In genomic region chr1:40275285-40276013, GRCm38 (mm10) we compare ENCODE assay signal across 15 mouse cellular contexts. TPM values are rescaled to one million over a fixed set of nuclear protein-coding genes. Genes with fewer than 3 reads are reported as not detected.
DNase-seq lines count a peak whose midpoint lies in the region; ATAC-seq and TF ChIP-seq lines count a peak whose summit lies in the region.
"Had no signal": no experiment of that assay in that cellular context is flagged by ENCODE, and none has a peak within 500 bp of the region (broad histone marks: within the 10 kb centered on the region; RNA-seq: fewer than 3 reads in every experiment).

No protein-coding gene starts in this region.

- H3K36me3 ChIP-seq in heart, postnatal 0 days (replicated peaks; ENCODE audit: control insufficient read depth, insufficient read depth, low read length): no peaks in the 10 kb centered on the region
- H3K36me3 ChIP-seq in lung, embryonic 15.5 days: no peaks in the 10 kb centered on the region; the same call in 1 of the 2 replicates
- H3K36me3 ChIP-seq in stomach, postnatal 0 days (ENCODE audit: control insufficient read depth, insufficient read depth, low read length): no peaks in the 10 kb centered on the region
- H3K36me3 ChIP-seq: hindbrain, embryonic 15.5 days; midbrain, embryonic 13.5 days had no signal

- TF ChIP-seq CTCF in heart, postnatal 0 days (IDR thresholded peaks at IDR 0.05; ENCODE audit: low read depth): no peak
- TF ChIP-seq CTCF in embryonic fibroblast, embryonic 13.5 days (IDR thresholded peaks at IDR 0.05; ENCODE audit: borderline replicate concordance, insufficient read depth, low read length): no peak
- no peak for TF ChIP-seq CTCF in stomach, postnatal 0 days (IDR thresholded peaks at IDR 0.05; ENCODE audit: low read depth)

- peak; percentile 17; the same call in 1 of the 2 replicates for ATAC-seq in heart, postnatal 0 days (ENCODE audit: insufficient read depth, low read depth)
- ATAC-seq in lung, embryonic 15.5 days (ENCODE audit: borderline replicate concordance, extremely low read depth, low FRiP score, low TSS enrichment): 0 out of 2 replicates have a peak, but pooled peaks have one; percentile 25
- ATAC-seq in stomach, postnatal 0 days (ENCODE audit: low FRiP score, low TSS enrichment): peak; percentile 18; the same call in 1 of the 2 replicates
- ATAC-seq: midbrain, embryonic 13.5 days had no signal

- peak; percentile 27 for DNase-seq in heart, postnatal 0 days (ENCODE audit: low spot score)
- DNase-seq in heart, postnatal 25 days (ENCODE audit: low spot score): no peak
- no peak for DNase-seq in lung, postnatal 10 days
- no peak for DNase-seq in stomach, postnatal 0 days (ENCODE audit: low spot score)
- DNase-seq in gastrocnemius, postnatal 25 days: no peak
- DNase-seq: adrenal gland, postnatal 10 days; cerebellum, adult 9-11 months; embryo, embryonic 11 days; kidney, postnatal 25 days; right cerebral cortex, postnatal 25 days; thymus, postnatal 14 days had no signal

- H3K9ac ChIP-seq in heart, postnatal 0 days (replicated peaks; ENCODE audit: low read depth, low read length): no peak overlapping the region
- H3K9ac ChIP-seq in lung, embryonic 15.5 days: no peak overlapping the region
- no peak overlapping the region for H3K9ac ChIP-seq in stomach, postnatal 0 days (ENCODE audit: low read length)
- H3K9ac ChIP-seq: hindbrain, embryonic 15.5 days; midbrain, embryonic 13.5 days had no signal

- peak overlapping the region; percentile 26 for H3K27ac ChIP-seq in heart, postnatal 0 days (ENCODE audit: low read depth)
- peak overlapping the region; percentile 48; the same call in 1 of the 2 replicates for H3K27ac ChIP-seq in lung, embryonic 15.5 days
- peak overlapping the region; percentile 78 for H3K27ac ChIP-seq in embryonic fibroblast, embryonic 13.5 days (ENCODE audit: insufficient read depth, low read length)
- H3K27ac ChIP-seq in stomach, postnatal 0 days (replicated peaks): 0 out of 2 replicates have a peak overlapping the region, but pooled peaks have one; percentile 18
- H3K27ac ChIP-seq: hindbrain, embryonic 15.5 days; midbrain, embryonic 13.5 days had no signal

- no peak overlapping the region for H3K4me3 ChIP-seq in heart, postnatal 0 days (ENCODE audit: low read depth, low read length)
- H3K4me3 ChIP-seq in lung, embryonic 15.5 days: no peak overlapping the region
- no peak overlapping the region for H3K4me3 ChIP-seq in embryonic fibroblast, embryonic 13.5 days (ENCODE audit: insufficient read depth, low read length)
- no peak overlapping the region for H3K4me3 ChIP-seq in stomach, postnatal 0 days (ENCODE audit: low read depth, low read length)
- H3K4me3 ChIP-seq: hindbrain, embryonic 15.5 days; midbrain, embryonic 13.5 days had no signal

- no peak for TF ChIP-seq POLR2A in embryonic fibroblast, embryonic 13.5 days (IDR thresholded peaks at IDR 0.05; ENCODE audit: low read depth, low read length)

- no peaks in the 10 kb centered on the region for H3K9me3 ChIP-seq in heart, postnatal 0 days (replicated peaks; ENCODE audit: control insufficient read depth, low read length)
- H3K9me3 ChIP-seq in lung, embryonic 15.5 days: no peaks in the 10 kb centered on the region
- H3K9me3 ChIP-seq in stomach, postnatal 0 days (ENCODE audit: control insufficient read depth, low read length): no peaks in the 10 kb centered on the region
- H3K9me3 ChIP-seq: hindbrain, embryonic 15.5 days; midbrain, embryonic 13.5 days had no signal

- intact Hi-C loops in heart, postnatal 25 days (cut with DNase I): loop anchor here (2.0 to 5.0 kb wide), 2 partner anchors 15 to 42 kb away; no protein-coding TSS in a partner anchor

- H3K4me1 ChIP-seq in heart, postnatal 0 days (ENCODE audit: control insufficient read depth, insufficient read depth): peaks cover 12% of the 10 kb centered on the region; the same call in 1 of the 2 replicates
- peaks cover 21% of the 10 kb centered on the region for H3K4me1 ChIP-seq in lung, embryonic 15.5 days
- peaks cover 20% of the 10 kb centered on the region for H3K4me1 ChIP-seq in embryonic fibroblast, embryonic 13.5 days (ENCODE audit: control insufficient read depth, insufficient read depth, low read length)
- H3K4me1 ChIP-seq in stomach, postnatal 0 days (replicated peaks; ENCODE audit: control insufficient read depth, insufficient read depth): peaks cover 3% of the 10 kb centered on the region; the same call in 1 of the 2 replicates
- H3K4me1 ChIP-seq: hindbrain, embryonic 15.5 days; midbrain, embryonic 13.5 days had no signal

- WGBS in heart, postnatal 0 days: 53% methylated on average over 10 of the region's 10 CpGs
- WGBS in lung, embryonic 15.5 days: 45% methylated on average over 10 of the region's 10 CpGs
- WGBS in stomach, postnatal 0 days: 45% methylated on average over 10 of the region's 10 CpGs

- no peak overlapping the region; the same call in 1 of the 2 replicates for H3K4me2 ChIP-seq in heart, postnatal 0 days (ENCODE audit: low read depth, low read length)
- H3K4me2 ChIP-seq in lung, embryonic 15.5 days: no peak overlapping the region; the same call in 1 of the 2 replicates
- H3K4me2 ChIP-seq in stomach, postnatal 0 days (replicated peaks; ENCODE audit: low read depth): no peak overlapping the region
- H3K4me2 ChIP-seq: hindbrain, embryonic 15.5 days; midbrain, embryonic 13.5 days had no signal

- no peak; the same call in 1 of the 2 replicates for TF ChIP-seq EP300 in heart, postnatal 0 days (IDR thresholded peaks at IDR 0.05; ENCODE audit: low read depth)
- no peak for TF ChIP-seq EP300 in stomach, postnatal 0 days (optimal IDR thresholded peaks at IDR 0.05)

- H3K27me3 ChIP-seq in heart, postnatal 0 days (ENCODE audit: control insufficient read depth, insufficient read depth, low read length): no peaks in the 10 kb centered on the region
- H3K27me3 ChIP-seq in lung, embryonic 15.5 days: no peaks in the 10 kb centered on the region
- H3K27me3 ChIP-seq in stomach, postnatal 0 days (ENCODE audit: control insufficient read depth, insufficient read depth, low read length): no peaks in the 10 kb centered on the region
- H3K27me3 ChIP-seq: hindbrain, embryonic 15.5 days; midbrain, embryonic 13.5 days had no signal

RNA-seq across cellular contexts. Expression of gene Il1rl2, which starts 49.0 kb away (rescaled TPM):
- total RNA-seq in heart, postnatal 0 days (2014; rRNA removed; ENCODE audit: low replicate concordance): 2.5 and 9.4 TPM in 2 replicates
- polyA plus RNA-seq in heart, postnatal 0 days (2015; fragmentation: Nextera tagmentation; extraction: Ambion mirVana): 2.3 and 2.5 TPM in 2 replicates
- total RNA-seq in heart, postnatal 25 days (2021): 1 to 10 TPM; 1.4 to 2.2 TPM
- polyA plus RNA-seq in lung, embryonic 15.5 days (2015; fragmentation: Nextera tagmentation; extraction: Ambion mirVana): 11.1 and 13.0 TPM in 2 replicates
- 32.5 and 48.1 TPM in 2 replicates for polyA plus RNA-seq in embryonic fibroblast, embryonic 13.5 days (2011; ENCODE audit: insufficient read length, low read depth, missing spikeins)
- polyA plus RNA-seq in stomach, postnatal 0 days (2015; fragmentation: Nextera tagmentation; extraction: Ambion mirVana): 6.1 and 6.8 TPM in 2 replicates
- 1 to 10 TPM; 1.6 to 3.3 TPM for total RNA-seq in gastrocnemius, postnatal 25 days (2021)

RNA-seq across cellular contexts. Expression of gene Il1r1, which starts 50.6 kb away (rescaled TPM):
- 4.7 and 5.2 TPM in 2 replicates for total RNA-seq in heart, postnatal 0 days (2014; rRNA removed; ENCODE audit: low replicate concordance)
- polyA plus RNA-seq in heart, postnatal 0 days (2015; fragmentation: Nextera tagmentation; extraction: Ambion mirVana): 5.1 and 5.6 TPM in 2 replicates
- 1 to 10 TPM; 6.0 to 6.1 TPM for total RNA-seq in heart, postnatal 25 days (2021)
- polyA plus RNA-seq in lung, embryonic 15.5 days (2015; fragmentation: Nextera tagmentation; extraction: Ambion mirVana): 9.7 and 10.9 TPM in 2 replicates
- 45.8 and 72.2 TPM in 2 replicates for polyA plus RNA-seq in embryonic fibroblast, embryonic 13.5 days (2011; ENCODE audit: insufficient read length, low read depth, missing spikeins)
- 7.3 TPM in 2 replicates for polyA plus RNA-seq in stomach, postnatal 0 days (2015; fragmentation: Nextera tagmentation; extraction: Ambion mirVana)
- total RNA-seq in gastrocnemius, postnatal 25 days (2021): 1 to 10 TPM; 1.8 to 2.3 TPM

Comparison
In these comparisons a context has a peak if more than half of its experiments do, and no peak if none do; other contexts are left out.
1. H3K27ac ChIP-seq: peak in every context shown above with its lines; median percentile 78 in embryonic fibroblast, embryonic 13.5 days; 48 in lung, embryonic 15.5 days; 26 in heart, postnatal 0 days; 18 in stomach, postnatal 0 days.